Comparison of ENCODE assay signal across 8 mouse cellular contexts in genomic region chr7:45182199-45182601, GRCm38 (mm10). TPM values are rescaled to one million over a fixed set of nuclear protein-coding genes. Genes with fewer than 3 reads are reported as not detected.
DNase-seq lines count a peak whose midpoint lies in the region; ATAC-seq lines count a peak whose summit lies in the region.

No protein-coding gene starts in this region.

- intact Hi-C loops in left cerebral cortex, postnatal 14 days (cut with DNase I): no loop called here

- ATAC-seq in inflammation-experienced regulatory T-cells, adult 6 months: peak; percentile 94

- DNase-seq in adrenal gland, adult 8-10 months: peak; percentile 82
- DNase-seq in embryo, embryonic 11 days: peak; percentile 94
- peak; percentile 90 for DNase-seq in gastrocnemius, postnatal 25 days
- peak; percentile 87 to 91 for DNase-seq in left cerebral cortex, postnatal 14 days (ENCODE audit: low spot score in 2 of 2)
- peak; percentile 91 for DNase-seq in mesoderm, embryonic 11.5 days (ENCODE audit: low read depth, low spot score)
- DNase-seq in right cerebral cortex, postnatal 36 days (ENCODE audit: low spot score in 2 of 2): peak; percentile 80 to 87
- DNase-seq in urinary bladder, postnatal 4 days (ENCODE audit: low spot score in 2 of 2): peak; percentile 75 to 84

RNA-seq across cellular contexts. Expression of gene Pth2, which starts 1.4 kb away (rescaled TPM):
- not detected for total RNA-seq in adrenal gland, adult 8-10 months (2022)
- not detected for total RNA-seq in gastrocnemius, postnatal 25 days (2021)
- not detected for polyA plus RNA-seq in inflammation-experienced regulatory T-cells, adult 6 months (2017; shearing (Covaris generic))
- total RNA-seq in left cerebral cortex, postnatal 14 days (2021): not detected

RNA-seq across cellular contexts. Expression of gene Gfy, which starts 2.8 kb away (rescaled TPM):
- not detected for total RNA-seq in adrenal gland, adult 8-10 months (2022)
- total RNA-seq in gastrocnemius, postnatal 25 days (2021): not detected
- not detected for polyA plus RNA-seq in inflammation-experienced regulatory T-cells, adult 6 months (2017; shearing (Covaris generic))
- under 1 TPM in 1 of 2 experiments, not detected in 1; 0.18 TPM for total RNA-seq in left cerebral cortex, postnatal 14 days (2021)

RNA-seq across cellular contexts. Expression of gene Slc17a7, which starts 18.5 kb away (rescaled TPM):
- 1 to 10 TPM in 1 of 4 experiments, under 1 TPM in 3; 0.46 to 1.1 (median 0.65) TPM for total RNA-seq in adrenal gland, adult 8-10 months (2022)
- total RNA-seq in gastrocnemius, postnatal 25 days (2021): 1 to 10 TPM; 1.1 to 2.5 TPM
- polyA plus RNA-seq in inflammation-experienced regulatory T-cells, adult 6 months (2017; shearing (Covaris generic)): under 1 TPM in 1 of 3 experiments, not detected in 2; 0.16 TPM
- 1,000 to 10,000 TPM; 1,570 to 1,628 TPM for total RNA-seq in left cerebral cortex, postnatal 14 days (2021)

RNA-seq across cellular contexts. Expression of gene Ccdc155, which starts 22.5 kb away (rescaled TPM):
- total RNA-seq in adrenal gland, adult 8-10 months (2022): 1 to 10 TPM in 1 of 4 experiments, under 1 TPM in 3; 0.12 to 1.2 (median 0.29) TPM
- total RNA-seq in gastrocnemius, postnatal 25 days (2021): under 1 TPM; 0.19 to 0.23 TPM
- under 1 TPM in 1 of 3 experiments, not detected in 2; 0.24 TPM for polyA plus RNA-seq in inflammation-experienced regulatory T-cells, adult 6 months (2017; shearing (Covaris generic))
- total RNA-seq in left cerebral cortex, postnatal 14 days (2021): 1 to 10 TPM; 3.0 to 3.5 TPM

RNA-seq across cellular contexts. Expression of gene Aldh16a1, which starts 27.8 kb away (rescaled TPM):
- total RNA-seq in adrenal gland, adult 8-10 months (2022): 10 to 100 TPM; 76.3 to 79.7 (median 77.2) TPM
- 10 to 100 TPM; 15.6 to 15.9 TPM for total RNA-seq in gastrocnemius, postnatal 25 days (2021)
- 10 to 100 TPM; 15.2 to 32.1 (median 26.6) TPM for polyA plus RNA-seq in inflammation-experienced regulatory T-cells, adult 6 months (2017; shearing (Covaris generic))
- 10 to 100 TPM; 10.7 to 13.5 TPM for total RNA-seq in left cerebral cortex, postnatal 14 days (2021)

Comparison
In these comparisons a context has a peak if more than half of its experiments do, and no peak if none do; other contexts are left out.
1. Peak in every context shown above with its lines: DNase-seq and ATAC-seq.
2. RNA of gene Slc17a7, which starts 18.5 kb away (total RNA-seq): 1,570 to 1,628 TPM in left cerebral cortex, postnatal 14 days; 1.1 to 2.5 TPM in gastrocnemius, postnatal 25 days and 0.46 to 1.1 TPM in adrenal gland, adult 8-10 months; every median in the first group is over 100 times any median in the second.